In the genomic region with DNA sequence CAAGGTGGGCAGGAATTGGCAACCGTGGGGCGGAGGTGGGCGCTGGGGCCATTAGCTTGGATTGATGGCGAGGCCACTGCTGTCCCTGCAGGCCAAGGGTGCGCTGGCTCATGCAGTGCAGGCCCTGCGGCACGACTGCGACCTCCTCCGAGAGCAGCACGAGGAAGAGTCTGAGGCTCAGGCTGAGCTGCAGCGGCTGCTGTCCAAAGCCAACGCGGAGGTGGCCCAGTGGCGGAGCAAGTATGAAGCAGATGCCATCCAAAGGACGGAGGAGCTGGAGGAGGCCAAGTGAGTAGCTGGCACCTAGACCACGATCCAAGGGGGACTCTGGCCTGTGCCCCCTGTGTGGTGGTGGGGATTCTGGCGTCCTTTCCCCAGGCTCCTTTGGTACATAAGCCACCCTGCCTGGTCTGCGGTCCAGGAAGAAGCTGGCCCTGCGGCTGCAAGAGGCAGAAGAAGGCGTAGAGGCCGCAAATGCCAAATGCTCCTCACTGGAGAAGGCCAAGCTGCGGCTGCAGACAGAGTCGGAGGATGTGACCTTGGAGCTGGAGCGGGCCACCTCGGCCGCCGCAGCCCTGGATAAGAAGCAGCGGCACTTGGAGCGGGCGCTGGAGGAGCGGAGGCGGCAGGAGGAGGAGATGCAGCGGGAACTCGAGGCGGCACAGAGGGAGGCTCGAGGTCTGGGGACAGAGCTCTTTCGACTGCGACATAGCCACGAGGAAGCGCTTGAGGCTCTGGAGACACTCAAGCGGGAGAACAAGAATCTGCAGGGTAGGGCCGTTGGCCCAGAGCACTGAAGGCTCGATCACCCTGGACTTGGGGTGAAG, we compare ENCODE assay signal across 9 mouse cellular contexts. TPM values are rescaled to one million over a fixed set of nuclear protein-coding genes. Genes with fewer than 3 reads are reported as not detected.
DNase-seq lines count a peak whose midpoint lies in the region; ATAC-seq and TF ChIP-seq lines count a peak whose summit lies in the region.
"Had no signal": no experiment of that assay in that cellular context is flagged by ENCODE, and none has a peak within 500 bp of the region (broad histone marks: within the 10 kb centered on the region; RNA-seq: fewer than 3 reads in every experiment).

No protein-coding gene starts in this region.

- intact Hi-C loops in heart, adult 2 months (cut with DNase I), result no loop called here

- no peak overlapping the region for H3K4me3 ChIP-seq in kidney, embryonic 16.5 days (ENCODE audit: low read length)
- no peak overlapping the region for H3K4me3 ChIP-seq in heart, adult 2 months

- no peak for TF ChIP-seq CTCF in heart, adult 2 months (IDR thresholded peaks at IDR 0.05)

- no peak overlapping the region for H3K27ac ChIP-seq in kidney, embryonic 16.5 days (ENCODE audit: low read length)
- H3K27ac ChIP-seq in heart, adult 2 months, result no peak overlapping the region
- H3K27ac ChIP-seq: liver, embryonic 14.5 days had no signal

- DNase-seq in kidney, postnatal 4 days, result peak; percentile 51 to 64
- DNase-seq in ZHBTc4 (ENCODE audit: low read depth, low spot score), result peak; percentile 87
- DNase-seq in embryo, embryonic 10 days (ENCODE audit: low spot score), result peak; percentile 59
- DNase-seq in mesoderm, embryonic 11.5 days (ENCODE audit: low read depth, low spot score), result peak; percentile 56
- DNase-seq in urinary bladder, adult 18-20 months (ENCODE audit: low spot score in 2 of 2), result no peak
- no peak for DNase-seq in layer of hippocampus, adult 11-12 months (ENCODE audit: low spot score)
- no peak for DNase-seq in heart, adult 2 months

- no peak for TF ChIP-seq EP300 in heart, adult 2 months (IDR thresholded peaks at IDR 0.05; ENCODE audit: insufficient read depth, low read depth, low read length)

- no peak overlapping the region for H3K4me2 ChIP-seq in kidney, embryonic 16.5 days (replicated peaks; ENCODE audit: low read depth, low read length)

- no peak for ATAC-seq in kidney, embryonic 16.5 days (ENCODE audit: low FRiP score, low TSS enrichment)

- H3K79me2 ChIP-seq in heart, adult 2 months (replicated peaks; ENCODE audit: control insufficient read depth, insufficient read depth, low read length), result no peaks in the 10 kb centered on the region

- peaks cover 20% of the 10 kb centered on the region for H3K4me1 ChIP-seq in kidney, embryonic 16.5 days (ENCODE audit: insufficient read depth, low read length)
- H3K4me1 ChIP-seq in heart, adult 2 months (ENCODE audit: control insufficient read depth, insufficient read depth, low read length), result no peaks in the 10 kb centered on the region; the same call in 1 of the 2 replicates

- 30% methylated on average over 43 of the region's 43 CpGs for WGBS in kidney, embryonic 16.5 days
- WGBS in heart, adult 2 months, result 54% methylated on average over 43 of the region's 43 CpGs

- no peak overlapping the region for H3K9ac ChIP-seq in kidney, embryonic 16.5 days (replicated peaks; ENCODE audit: low read length)
- H3K9ac ChIP-seq in heart, adult 2 months (ENCODE audit: low read depth, low read length), result no peak overlapping the region
- H3K9ac ChIP-seq: liver, embryonic 14.5 days had no signal

- H3K27me3 ChIP-seq in kidney, embryonic 16.5 days (ENCODE audit: insufficient read depth, low read length), result peaks cover 39% of the 10 kb centered on the region
- H3K27me3 ChIP-seq in heart, adult 2 months (ENCODE audit: control insufficient read depth, insufficient read depth, low read length), result no peaks in the 10 kb centered on the region

- no peaks in the 10 kb centered on the region for H3K9me3 ChIP-seq in kidney, embryonic 16.5 days (ENCODE audit: low read length)

- TF ChIP-seq POLR2A in heart, adult 2 months (IDR thresholded peaks at IDR 0.05; ENCODE audit: insufficient read depth, low read depth, low read length), result no peak

- H3K36me3 ChIP-seq in kidney, embryonic 16.5 days (ENCODE audit: insufficient read depth, low read length), result peaks cover 29% of the 10 kb centered on the region
- H3K36me3 ChIP-seq in heart, adult 2 months (ENCODE audit: control insufficient read depth, insufficient read depth, low read length), result peaks cover 2% of the 10 kb centered on the region; the same call in 1 of the 2 replicates

RNA-seq across cellular contexts. Expression of a gene that starts 19.8 kb away (rescaled TPM):
- polyA plus RNA-seq in kidney, embryonic 16.5 days (2015; fragmentation: Nextera tagmentation; extraction: Ambion mirVana), result 0.56 and 1.7 TPM in 2 replicates
- total RNA-seq in heart, adult 2 months (2021), result 10 to 100 TPM; 28.6 to 43.2 TPM
- polyA plus RNA-seq in heart, adult 2 months (2012; rRNA removed), result 38.2 and 41.6 TPM in 2 replicates

RNA-seq across cellular contexts. Expression of a gene that starts 38.2 kb away (rescaled TPM):
- polyA plus RNA-seq in kidney, embryonic 16.5 days (2015; fragmentation: Nextera tagmentation; extraction: Ambion mirVana), result 65.2 and 71.3 TPM in 2 replicates
- total RNA-seq in heart, adult 2 months (2021), result 10 to 100 TPM; 13.0 to 14.0 TPM
- 14.0 and 15.3 TPM in 2 replicates for polyA plus RNA-seq in heart, adult 2 months (2012; rRNA removed)

Comparison
In these comparisons a context has a peak if more than half of its experiments do, and no peak if none do; other contexts are left out.
1. DNase-seq: peak in kidney, postnatal 4 days (2 of 2), ZHBTc4 (single experiment), embryo, embryonic 10 days (single experiment) and mesoderm, embryonic 11.5 days (single experiment); none in urinary bladder, adult 18-20 months (0 of 2), layer of hippocampus, adult 11-12 months (single experiment) and heart, adult 2 months (0 of 2).
2. RNA of a gene that starts 19.8 kb away (polyA plus RNA-seq): 38.2 to 41.6 TPM in heart, adult 2 months; 0.56 to 1.7 TPM in kidney, embryonic 16.5 days; every median in the first group is over 10 times any median in the second.